Mouse (Mus musculus): Measurements from ENCODE around the gene Nr0b2. TPM values are rescaled to one million over a fixed set of nuclear protein-coding genes. Genes with fewer than 3 reads are reported as not detected.

Gene Nr0b2
- polyA plus RNA-seq, 1 experiment from 2014 or later, result not detected

- Histone ChIP-seq H3K9ac (peak overlapping the region; percentile 33; the same call in 1 of the 2 replicates), H3K27me3 (ENCODE audit: control insufficient read depth, insufficient read depth, low read length) (peaks cover 57% of the 10 kb centered on the region), H3K4me2 (replicated peaks) (peak overlapping the region; percentile 70), H3K36me3 (replicated peaks; ENCODE audit: control insufficient read depth, insufficient read depth) (peaks cover 16% of the 10 kb centered on the region), H3K4me3 (replicated peaks; ENCODE audit: low read length) (peak overlapping the region; percentile 39), H3K9me3 (ENCODE audit: control insufficient read depth, low read length) (no peaks in the 10 kb centered on the region), H3K4me1 (replicated peaks; ENCODE audit: control insufficient read depth, insufficient read depth, low read length) (no peaks in the 10 kb centered on the region), H3K27ac (no peak overlapping the region)
- no peak for ATAC-seq (ENCODE audit: low FRiP score)
- no peak for DNase-seq (ENCODE audit: low spot score)
- WGBS, result 17% methylated on average over 9 of the region's 9 CpGs
Observed at GRCm38 (mm10) chr4:133600306-133600705, 47.1 kb downstream of the Nr0b2 start.

- WGBS, result 3% methylated on average over 16 of the region's 16 CpGs
- Histone ChIP-seq H3K9me3 (ENCODE audit: control insufficient read depth, low read length) (no peaks in the 10 kb centered on the region), H3K4me1 (replicated peaks; ENCODE audit: control insufficient read depth, insufficient read depth, low read length) (no peaks in the 10 kb centered on the region), H3K27ac (no peak within 1 kb of the TSS), H3K36me3 (replicated peaks; ENCODE audit: control insufficient read depth, insufficient read depth) (peaks cover 31% of the 10 kb centered on the region), H3K9ac (no peak within 1 kb of the TSS), H3K27me3 (ENCODE audit: control insufficient read depth, insufficient read depth, low read length) (peaks cover 57% of the 10 kb centered on the region), H3K4me3 (replicated peaks; ENCODE audit: low read length) (no peak within 1 kb of the TSS), H3K4me2 (replicated peaks) (peak within 1 kb of the TSS; percentile 17)
- ATAC-seq (ENCODE audit: low FRiP score) (no peak), DNase-seq (ENCODE audit: low spot score) (no peak)
Observed at GRCm38 (mm10) chr4:133601721-133602218, 48.6 kb downstream of the Nr0b2 start, which contains the start of gene Sfn. TSS of gene Sfn (minus strand) at chr4:133602168.

- Histone ChIP-seq H3K27ac (no peak overlapping the region), H3K36me3 (replicated peaks; ENCODE audit: control insufficient read depth, insufficient read depth) (peaks cover 42% of the 10 kb centered on the region), H3K9ac (no peak overlapping the region), H3K9me3 (ENCODE audit: control insufficient read depth, low read length) (no peaks in the 10 kb centered on the region), H3K4me3 (replicated peaks; ENCODE audit: low read length) (no peak overlapping the region), H3K27me3 (ENCODE audit: control insufficient read depth, insufficient read depth, low read length) (peaks cover 49% of the 10 kb centered on the region), H3K4me2 (replicated peaks) (no peak overlapping the region), H3K4me1 (replicated peaks; ENCODE audit: control insufficient read depth, insufficient read depth, low read length) (no peaks in the 10 kb centered on the region)
- DNase-seq (ENCODE audit: low spot score), result no peak
- WGBS, result 97% methylated on average over 5 of the region's 5 CpGs
- ATAC-seq (ENCODE audit: low FRiP score), result no peak
Observed at GRCm38 (mm10) chr4:133603056-133603455, 49.9 kb downstream of the Nr0b2 start.

GRCm38 (mm10) chr4:133604175-133604574 lies 51.0 kb downstream of the Nr0b2 start:
- H3K27me3 ChIP-seq (ENCODE audit: control insufficient read depth, insufficient read depth, low read length), result peaks cover 37% of the 10 kb centered on the region
- no peak overlapping the region for H3K27ac ChIP-seq
- WGBS, result 89% methylated on average over 7 of the region's 7 CpGs
- no peak overlapping the region for H3K4me2 ChIP-seq (replicated peaks)
- DNase-seq (ENCODE audit: low spot score) (no peak), ATAC-seq (ENCODE audit: low FRiP score) (no peak)
- no peaks in the 10 kb centered on the region for H3K9me3 ChIP-seq (ENCODE audit: control insufficient read depth, low read length)
- H3K4me1 ChIP-seq (replicated peaks; ENCODE audit: control insufficient read depth, insufficient read depth, low read length), result no peaks in the 10 kb centered on the region
- H3K9ac ChIP-seq, result no peak overlapping the region
- H3K4me3 ChIP-seq (replicated peaks; ENCODE audit: low read length), result no peak overlapping the region
- peaks cover 52% of the 10 kb centered on the region for H3K36me3 ChIP-seq (replicated peaks; ENCODE audit: control insufficient read depth, insufficient read depth)

GRCm38 (mm10) chr4:133604856-133605255 lies 51.7 kb downstream of the Nr0b2 start:
- ATAC-seq (ENCODE audit: low FRiP score), result no peak
- peaks cover 59% of the 10 kb centered on the region for H3K36me3 ChIP-seq (replicated peaks; ENCODE audit: control insufficient read depth, insufficient read depth)

GRCm38 (mm10) chr4:133605330-133605729 lies 52.2 kb downstream of the Nr0b2 start:
- Histone ChIP-seq H3K4me3 (replicated peaks; ENCODE audit: low read length) (no peak overlapping the region), H3K9ac (no peak overlapping the region), H3K4me1 (replicated peaks; ENCODE audit: control insufficient read depth, insufficient read depth, low read length) (no peaks in the 10 kb centered on the region), H3K4me2 (replicated peaks) (no peak overlapping the region), H3K36me3 (replicated peaks; ENCODE audit: control insufficient read depth, insufficient read depth) (peaks cover 62% of the 10 kb centered on the region), H3K9me3 (ENCODE audit: control insufficient read depth, low read length) (no peaks in the 10 kb centered on the region), H3K27me3 (ENCODE audit: control insufficient read depth, insufficient read depth, low read length) (peaks cover 26% of the 10 kb centered on the region), H3K27ac (no peak overlapping the region)
- DNase-seq (ENCODE audit: low spot score) (no peak), ATAC-seq (ENCODE audit: low FRiP score) (no peak)
- WGBS, result 59% methylated on average over 9 of the region's 9 CpGs

More at GRCm38 (mm10) chr4:133604856-133605255, 51.7 kb downstream of the Nr0b2 start:
- Histone ChIP-seq H3K4me3 (replicated peaks; ENCODE audit: low read length) (no peak overlapping the region), H3K4me1 (replicated peaks; ENCODE audit: control insufficient read depth, insufficient read depth, low read length) (no peaks in the 10 kb centered on the region), H3K27ac (no peak overlapping the region), H3K9me3 (ENCODE audit: control insufficient read depth, low read length) (no peaks in the 10 kb centered on the region), H3K27me3 (ENCODE audit: control insufficient read depth, insufficient read depth, low read length) (peaks cover 31% of the 10 kb centered on the region), H3K4me2 (replicated peaks) (no peak overlapping the region), H3K9ac (no peak overlapping the region)
- 56% methylated on average over 6 of the region's 6 CpGs for WGBS
- no peak for DNase-seq (ENCODE audit: low spot score)

Small RNA genes within 50 kb of the gene (microRNA-seq; reads per million reads assigned to microRNA genes)
- not detected for gene Gm23158

Other genes with a start within 250 kb of the Nr0b2 start
- gene Wdtc1, start 199.9 kb upstream of the Nr0b2 start, polyA plus RNA-seq (2014; fragmentation: Nextera tagmentation; extraction: Ambion mirVana), result 25.6 and 27.0 TPM in 2 replicates
- gene Slc9a1, start 183.7 kb upstream of the Nr0b2 start, polyA plus RNA-seq (2014; fragmentation: Nextera tagmentation; extraction: Ambion mirVana), result 8.5 and 9.0 TPM in 2 replicates
- gene Tent5b, start 73.2 kb upstream of the Nr0b2 start, polyA plus RNA-seq (2014; fragmentation: Nextera tagmentation; extraction: Ambion mirVana), result 0.09 and 0.16 TPM in 2 replicates
- gene Trnp1, start 54.8 kb upstream of the Nr0b2 start, polyA plus RNA-seq (2014; fragmentation: Nextera tagmentation; extraction: Ambion mirVana), result 12.3 and 14.8 TPM in 2 replicates
- 0.16 TPM in 1 of 2 replicates, not detected in the other for gene Kdf1, start 34.4 kb upstream of the Nr0b2 start, polyA plus RNA-seq (2014; fragmentation: Nextera tagmentation; extraction: Ambion mirVana)
- 170 and 176 TPM in 2 replicates for gene Nudc, start 7.4 kb upstream of the Nr0b2 start, polyA plus RNA-seq (2014; fragmentation: Nextera tagmentation; extraction: Ambion mirVana)
- gene Gpatch3, start 21.4 kb downstream of the Nr0b2 start, polyA plus RNA-seq (2014; fragmentation: Nextera tagmentation; extraction: Ambion mirVana), result 6.2 and 7.5 TPM in 2 replicates
- gene Gpn2, start 31.0 kb downstream of the Nr0b2 start, polyA plus RNA-seq (2014; fragmentation: Nextera tagmentation; extraction: Ambion mirVana), result 19.7 and 20.4 TPM in 2 replicates
- 2.7 and 3.9 TPM in 2 replicates for gene Sfn, start 48.8 kb downstream of the Nr0b2 start, polyA plus RNA-seq (2014; fragmentation: Nextera tagmentation; extraction: Ambion mirVana)
- gene Zdhhc18, start 96.8 kb downstream of the Nr0b2 start, polyA plus RNA-seq (2014; fragmentation: Nextera tagmentation; extraction: Ambion mirVana), result 3.0 and 3.9 TPM in 2 replicates
- 9.9 and 10.1 TPM in 2 replicates for gene Pigv, start 119.3 kb downstream of the Nr0b2 start, polyA plus RNA-seq (2014; fragmentation: Nextera tagmentation; extraction: Ambion mirVana)
- 35.5 and 37.8 TPM in 2 replicates for gene Arid1a, start 203.4 kb downstream of the Nr0b2 start, polyA plus RNA-seq (2014; fragmentation: Nextera tagmentation; extraction: Ambion mirVana)